Mouse (Mus musculus) megakaryocyte, embryonic 14.5 days (primary cell): ENCODE results near the gene Chil1. TPM values are rescaled to one million over a fixed set of nuclear protein-coding genes. Genes with fewer than 3 reads are reported as not detected.

Source experiments
- H3K27me3 ChIP-seq: replicated peaks from 2 replicates; pipeline ENCODE3; 2012; ENCODE audit warnings: inconsistent platforms
- H3K36me3 ChIP-seq: replicated peaks from 2 replicates; pipeline ENCODE3; 2012; ENCODE audit warnings: low read length, inconsistent platforms, mixed read lengths
- H3K4me1 ChIP-seq: 2 replicates; pipeline ENCODE4 v1.6.1; 2012; ENCODE audit warnings: inconsistent platforms
- H3K4me3 ChIP-seq: replicated peaks from 2 replicates; pipeline ENCODE3; 2012; ENCODE audit warnings: moderate library complexity, mild to moderate bottlenecking, inconsistent platforms
- H3K9me3 ChIP-seq: 2 replicates; pipeline ENCODE4 v1.6.1; 2012; ENCODE audit warnings: inconsistent platforms
- FLI1 ChIP-seq: IDR thresholded peaks from 2 replicates; pipeline ENCODE4 v1.6.1; 2012; ENCODE audit warnings: low read length, inconsistent platforms, mixed read lengths
- GATA1 ChIP-seq: IDR thresholded peaks from 3 replicates; pipeline ENCODE4 v1.6.1; 2012; ENCODE audit warnings: mixed read lengths, low read length, inconsistent platforms, borderline replicate concordance
- polyA plus RNA-seq: library from polyadenylated mRNA; stranded (reverse); fragments of >175 nt; gene quantifications from 2 replicates; pipeline ENCODE4 v1.2.3, GENCODE M21; 2012; ENCODE audit warnings: low replicate concordance; ENCODE audit not compliant: insufficient read depth

Gene Chil1
- polyA plus RNA-seq, 1 experiment, result 5.0 TPM

DNA sequence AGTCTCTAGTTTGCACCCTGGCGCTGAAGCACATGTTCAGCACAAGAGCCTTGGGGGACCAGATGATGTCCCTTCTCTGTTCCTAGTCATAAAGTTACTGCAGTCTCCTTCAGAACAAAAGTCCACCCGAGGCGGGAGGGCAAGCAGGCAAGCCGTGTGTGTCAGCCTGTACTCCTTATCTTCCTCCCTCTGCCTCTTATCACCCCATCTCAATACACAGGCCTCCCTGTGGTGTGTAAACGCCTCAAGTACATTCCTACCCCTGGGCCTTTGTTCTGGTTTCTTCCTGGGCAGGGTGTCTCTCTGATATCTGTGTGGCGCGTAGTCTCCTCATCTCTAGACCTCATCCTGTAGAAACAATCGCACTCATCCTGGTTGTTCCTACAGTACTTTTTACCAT, 44.8 kb downstream of the Chil1 start:
- Histone ChIP-seq H3K4me1 (peaks cover 13% of the 10 kb centered on the region), H3K36me3 (no peaks in the 10 kb centered on the region), H3K9me3 (no peaks in the 10 kb centered on the region), H3K27me3 (peaks cover 73% of the 10 kb centered on the region), H3K4me3 (no peak overlapping the region)
- TF ChIP-seq FLI1 (no peak), GATA1 (no peak)

DNA sequence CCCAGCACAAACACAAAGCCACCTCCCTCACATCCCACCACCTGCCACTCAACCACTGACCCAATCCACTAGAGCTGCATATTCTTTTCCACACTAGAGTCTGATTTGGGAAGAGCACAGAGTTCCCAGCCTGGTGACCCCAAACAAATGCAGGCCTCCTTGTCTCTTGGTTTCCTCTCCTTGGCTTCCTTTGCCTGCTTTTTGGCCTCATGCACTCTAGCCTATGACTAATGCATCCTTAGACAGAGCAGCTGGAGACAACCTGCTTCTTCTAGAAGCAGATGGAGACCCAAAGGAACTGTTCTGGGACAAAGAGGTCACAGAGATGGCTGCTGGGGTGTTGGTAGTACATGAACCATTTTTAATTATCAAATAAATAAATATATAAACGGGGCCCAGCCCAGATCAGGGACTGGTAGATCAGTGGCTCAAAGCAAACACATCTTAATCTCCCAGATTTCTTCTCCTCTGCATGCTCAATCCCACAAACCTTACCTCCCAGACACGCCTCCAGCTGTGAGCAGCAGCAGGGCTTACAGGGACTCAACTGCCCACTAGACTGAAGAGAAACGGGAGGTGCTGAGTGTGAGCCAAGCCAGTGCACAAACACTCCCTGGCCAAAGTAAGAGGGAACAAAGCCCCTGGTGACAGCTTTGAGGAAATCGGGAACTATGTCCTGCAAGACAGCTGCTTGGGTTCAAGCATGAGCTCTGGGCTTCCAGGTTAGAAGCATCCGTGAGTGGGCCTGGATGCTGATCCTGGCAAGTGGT, 48.0 kb downstream of the Chil1 start:
- H3K4me3 ChIP-seq, result no peak overlapping the region
- peaks cover 77% of the 10 kb centered on the region for H3K27me3 ChIP-seq
- H3K9me3 ChIP-seq, result no peaks in the 10 kb centered on the region
- H3K4me1 ChIP-seq, result peaks cover 6% of the 10 kb centered on the region; the same call in 1 of the 2 replicates
- no peaks in the 10 kb centered on the region for H3K36me3 ChIP-seq
- no peak for TF ChIP-seq FLI1
- no peak for TF ChIP-seq GATA1

DNA sequence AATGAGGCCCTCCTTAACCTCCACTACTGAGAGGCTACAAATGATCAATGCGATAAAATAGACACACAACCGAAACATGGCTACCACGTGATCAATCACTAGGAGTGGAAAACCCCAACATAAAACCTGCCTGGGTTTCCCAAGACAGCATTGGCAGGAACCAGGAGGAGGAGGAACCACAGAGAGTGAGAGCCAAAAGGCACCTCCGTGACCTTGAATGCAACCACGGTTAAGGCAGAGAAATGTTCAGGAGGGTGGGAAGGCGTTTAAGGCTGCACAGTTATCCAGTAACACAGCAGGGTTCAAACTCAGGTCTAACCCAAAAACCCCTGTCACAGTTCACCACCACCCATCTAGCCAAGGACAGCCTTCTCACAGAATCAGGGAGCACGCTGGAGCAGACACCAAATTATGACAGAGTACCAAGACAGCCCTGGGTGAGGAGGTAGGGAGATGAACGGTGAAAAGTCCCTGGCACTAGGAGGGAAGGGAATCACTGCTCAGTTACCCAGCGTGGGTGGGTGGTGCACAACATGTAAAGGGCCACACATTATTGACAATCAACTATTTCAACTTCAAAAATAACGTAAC, 48.8 kb downstream of the Chil1 start:
- no peak for TF ChIP-seq GATA1
- no peak for TF ChIP-seq FLI1
- Histone ChIP-seq H3K4me1 (peaks cover 13% of the 10 kb centered on the region; the same call in 1 of the 2 replicates), H3K27me3 (peaks cover 77% of the 10 kb centered on the region), H3K36me3 (no peaks in the 10 kb centered on the region), H3K4me3 (no peak overlapping the region), H3K9me3 (no peaks in the 10 kb centered on the region)

DNA sequence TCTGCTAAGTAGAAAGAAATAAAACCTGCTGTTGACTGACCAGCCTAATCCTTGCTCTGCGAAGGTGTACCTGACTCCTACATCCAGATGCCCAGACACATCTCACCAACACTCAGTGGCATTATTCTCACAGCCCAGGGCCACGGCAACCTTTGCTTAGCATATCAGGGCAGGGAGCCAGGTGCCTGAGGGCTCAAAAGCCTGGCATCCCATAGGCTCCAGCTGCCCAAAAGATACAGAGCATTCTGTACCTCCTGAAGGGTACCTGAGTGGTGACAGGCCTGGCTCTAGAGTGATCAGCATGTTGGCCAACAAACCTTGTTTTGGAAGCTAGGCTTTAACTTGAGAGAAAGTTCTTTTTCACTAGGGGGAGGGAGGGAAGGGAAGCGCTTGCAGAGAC, 49.3 kb downstream of the Chil1 start:
- Histone ChIP-seq H3K36me3 (no peaks in the 10 kb centered on the region), H3K4me3 (no peak overlapping the region), H3K27me3 (peaks cover 77% of the 10 kb centered on the region), H3K4me1 (peaks cover 19% of the 10 kb centered on the region), H3K9me3 (no peaks in the 10 kb centered on the region)
- TF ChIP-seq GATA1, result no peak
- TF ChIP-seq FLI1, result no peak

DNA sequence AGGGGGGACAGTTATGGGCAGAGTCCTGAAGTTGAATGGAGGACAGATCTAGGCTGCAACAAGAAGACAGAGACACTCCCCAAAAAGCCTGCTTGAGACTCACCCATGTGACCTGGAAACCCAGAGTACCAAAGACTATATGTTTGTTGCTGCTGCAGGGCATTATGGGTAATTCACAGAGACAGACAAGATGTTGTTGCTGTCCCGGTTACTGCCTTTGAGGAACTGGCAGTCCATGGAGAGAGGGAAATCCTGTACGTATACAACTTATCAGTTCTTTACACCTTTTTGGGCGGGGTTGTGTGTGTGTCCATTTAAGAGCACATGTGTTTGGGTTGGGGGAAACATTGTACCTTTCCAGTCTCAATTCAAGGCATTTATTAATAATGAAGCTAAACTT, 49.7 kb downstream of the Chil1 start:
- Histone ChIP-seq H3K27me3 (peaks cover 77% of the 10 kb centered on the region), H3K36me3 (no peaks in the 10 kb centered on the region), H3K4me1 (peaks cover 22% of the 10 kb centered on the region), H3K4me3 (no peak overlapping the region), H3K9me3 (no peaks in the 10 kb centered on the region)
- no peak for TF ChIP-seq FLI1
- TF ChIP-seq GATA1, result no peak

DNA sequence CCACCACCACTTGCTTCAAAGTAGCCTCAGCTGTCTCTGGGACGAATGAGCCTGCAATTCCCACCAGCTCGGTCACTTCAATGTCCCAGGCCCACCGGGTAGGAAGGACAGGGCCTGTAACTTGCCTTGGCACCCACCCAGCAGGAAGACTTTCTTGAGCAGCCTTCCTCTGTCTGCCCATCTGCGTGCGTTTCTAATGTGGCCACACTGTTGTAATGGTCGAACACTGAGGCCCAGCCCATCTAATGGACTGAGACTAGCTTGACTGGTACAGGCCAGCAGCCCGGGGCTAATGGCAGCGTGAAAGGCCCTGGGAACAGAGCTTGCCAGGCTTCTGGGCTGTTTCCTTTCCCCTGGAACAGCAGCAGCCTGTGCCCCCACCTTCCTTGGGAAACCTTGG, 50.4 kb downstream of the Chil1 start:
- Histone ChIP-seq H3K4me3 (no peak overlapping the region), H3K9me3 (no peaks in the 10 kb centered on the region), H3K27me3 (peaks cover 79% of the 10 kb centered on the region), H3K4me1 (peaks cover 22% of the 10 kb centered on the region), H3K36me3 (no peaks in the 10 kb centered on the region)
- TF ChIP-seq FLI1 (no peak), GATA1 (no peak)

DNA sequence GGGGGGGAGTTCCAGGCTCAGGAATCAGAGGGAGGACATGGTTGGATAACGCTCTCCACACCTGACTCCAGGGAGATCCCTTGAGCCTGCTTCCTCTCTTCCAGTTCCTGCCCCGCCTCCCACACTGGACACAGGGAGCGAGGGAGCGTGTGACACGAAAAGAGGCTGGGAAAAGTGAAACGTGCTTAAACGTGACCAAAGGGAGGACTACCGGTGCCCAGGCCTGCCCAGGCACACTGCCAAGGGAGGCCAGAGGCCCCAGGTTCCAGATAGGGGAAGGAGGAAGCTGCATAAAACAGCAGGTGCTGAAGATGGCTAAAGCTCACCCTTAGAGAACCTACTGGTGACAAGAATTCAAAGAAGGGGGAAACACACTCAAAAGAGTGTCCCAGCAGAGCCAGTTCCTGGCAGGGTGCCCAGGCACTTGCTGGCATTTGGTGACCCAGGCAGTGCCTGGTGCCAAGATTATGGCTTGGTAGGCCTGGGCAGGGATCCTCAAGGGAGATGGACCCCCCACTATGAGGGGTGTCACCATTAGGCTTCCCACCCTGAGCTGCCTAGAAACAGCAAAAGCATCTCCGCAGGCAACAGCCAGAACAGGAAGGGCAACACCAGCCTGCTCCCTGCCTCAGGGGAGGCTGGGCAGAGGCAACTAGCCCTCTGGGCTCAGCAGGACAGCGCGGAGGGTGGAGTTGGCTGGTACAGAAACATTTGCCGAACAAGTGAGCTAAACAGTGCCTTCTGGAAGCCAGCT, 51.0 kb downstream of the Chil1 start:
- H3K36me3 ChIP-seq, result no peaks in the 10 kb centered on the region
- no peaks in the 10 kb centered on the region for H3K9me3 ChIP-seq
- H3K4me3 ChIP-seq, result no peak overlapping the region
- H3K4me1 ChIP-seq, result peaks cover 22% of the 10 kb centered on the region
- H3K27me3 ChIP-seq, result peaks cover 81% of the 10 kb centered on the region
- TF ChIP-seq FLI1, result no peak
- TF ChIP-seq GATA1, result no peak

DNA sequence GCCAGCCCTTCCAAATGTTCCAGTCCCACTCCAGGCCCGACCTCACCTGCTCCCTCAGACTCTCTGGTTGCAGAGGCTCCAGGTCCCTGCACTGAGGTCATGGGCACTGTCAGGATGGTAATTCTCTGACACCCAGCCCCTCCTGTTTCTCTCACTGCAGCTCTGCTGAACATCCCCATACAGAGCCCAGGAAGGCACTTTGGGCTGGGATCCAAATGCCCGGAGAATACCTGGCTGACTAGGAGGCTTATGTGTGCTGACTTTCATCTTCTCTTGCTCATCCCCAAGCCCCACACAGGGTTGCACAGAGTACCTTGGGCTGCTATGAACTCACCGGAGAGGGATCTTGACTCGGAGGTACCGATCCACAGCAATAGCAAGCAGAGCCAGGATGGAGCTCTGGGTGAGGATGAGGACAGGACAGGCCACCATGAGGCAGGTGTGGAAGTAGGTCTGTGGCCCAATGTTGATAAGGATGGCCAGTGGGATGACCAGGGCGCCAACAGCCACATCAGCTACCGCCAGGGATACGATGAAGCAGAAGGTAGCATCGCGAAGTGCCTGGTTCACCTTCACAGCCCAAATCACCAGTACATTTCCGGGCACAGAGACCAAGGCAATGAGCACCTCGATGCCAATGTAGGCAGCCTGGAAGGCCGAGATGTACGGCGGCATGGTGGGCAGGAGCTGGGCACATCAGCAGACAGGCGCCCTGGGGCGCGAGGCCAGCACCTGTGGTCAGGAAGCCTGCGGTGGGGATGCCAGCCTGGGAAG, 51.9 kb downstream of the Chil1 start:
- TF ChIP-seq GATA1 (no peak), FLI1 (no peak)
- H3K9me3 ChIP-seq, result no peaks in the 10 kb centered on the region
- peaks cover 22% of the 10 kb centered on the region for H3K4me1 ChIP-seq
- H3K27me3 ChIP-seq, result peaks cover 87% of the 10 kb centered on the region
- H3K4me3 ChIP-seq, result peak overlapping the region; percentile 44
- no peaks in the 10 kb centered on the region for H3K36me3 ChIP-seq

DNA sequence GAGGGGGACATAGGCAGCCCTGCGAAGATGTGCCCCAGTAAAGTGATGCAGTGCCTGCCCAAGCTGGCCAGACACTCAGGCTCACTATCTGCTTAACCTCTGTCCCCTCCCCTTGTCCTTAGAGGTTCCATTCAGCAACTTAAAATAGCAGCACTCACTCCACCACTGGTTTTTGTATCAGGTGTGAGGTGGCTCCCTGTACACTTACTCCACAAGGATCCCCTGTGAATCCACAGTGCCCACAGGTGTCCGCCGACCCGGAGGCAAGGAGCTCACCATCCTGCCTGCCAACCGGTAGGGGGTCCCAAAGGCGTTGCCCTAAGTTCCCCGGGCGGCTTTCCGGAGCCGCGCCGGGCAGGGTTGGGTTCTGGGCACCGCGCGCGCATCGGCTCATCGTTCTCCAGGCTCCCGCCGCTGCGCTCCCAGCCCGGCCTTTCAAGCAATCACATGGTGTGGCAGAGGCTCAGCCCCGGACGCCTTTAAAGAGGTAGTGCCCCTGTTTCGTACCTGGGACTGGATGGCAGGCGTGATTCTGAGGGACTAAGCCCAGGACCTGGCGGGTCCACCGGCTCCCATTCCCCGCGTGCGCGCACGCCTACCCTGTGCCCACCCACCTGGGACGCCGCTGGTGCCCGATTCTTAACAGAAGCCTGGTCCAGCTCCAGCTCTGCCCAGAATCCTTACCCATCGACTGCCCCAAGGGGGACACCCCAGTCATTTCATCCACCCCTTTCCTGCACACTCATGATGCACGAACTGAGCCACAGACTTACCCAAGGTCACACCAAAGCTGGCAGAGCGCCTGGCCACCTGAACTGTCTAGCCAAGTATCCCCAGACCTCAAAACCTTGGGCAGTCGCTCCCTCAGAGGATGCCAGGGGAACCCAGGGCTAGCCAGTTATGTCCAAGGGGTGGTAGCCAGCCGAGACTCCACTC, 52.7 kb downstream of the Chil1 start:
- peaks cover 93% of the 10 kb centered on the region for H3K27me3 ChIP-seq

More for the DNA sequence above, 52.7 kb downstream of the Chil1 start:
- Histone ChIP-seq H3K9me3 (no peaks in the 10 kb centered on the region), H3K4me3 (no peak overlapping the region), H3K36me3 (no peaks in the 10 kb centered on the region), H3K4me1 (peaks cover 25% of the 10 kb centered on the region)
- TF ChIP-seq GATA1 (no peak), FLI1 (no peak)
